Mouse (Mus musculus): Measurements from ENCODE around the gene Rap1gap. TPM values are rescaled to one million over a fixed set of nuclear protein-coding genes. Genes with fewer than 3 reads are reported as not detected.

The Rap1gap gene
- polyA plus RNA-seq, 1 experiment from 2014 or later = 4.2 TPM

DNA sequence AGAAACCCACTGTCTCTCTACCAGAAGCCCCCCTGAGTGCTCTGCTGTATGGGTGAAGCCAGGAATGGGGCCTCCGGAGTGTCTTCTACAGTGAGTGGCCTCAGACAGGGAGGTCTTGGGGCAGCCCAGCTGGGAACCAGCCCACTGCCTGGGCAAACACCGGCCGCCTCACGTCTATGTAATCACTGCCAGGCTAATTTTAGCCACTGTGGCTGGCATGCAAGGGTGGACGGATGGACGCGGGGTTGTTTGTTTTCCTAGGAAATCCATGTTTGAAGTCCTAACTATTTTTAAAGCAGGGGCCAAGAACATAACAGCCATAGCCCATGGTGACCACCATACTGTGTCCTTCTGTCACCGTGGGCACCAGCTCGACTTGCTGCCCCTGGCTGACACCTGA is 85.6 kb downstream of the Rap1gap start:
- Histone ChIP-seq H3K36me3 (no peaks in the 10 kb centered on the region), H3K27ac (no peak overlapping the region; the same call in 1 of the 2 replicates), H3K4me3 (no peak overlapping the region), H3K4me1 (peaks cover 25% of the 10 kb centered on the region), H3K9me3 (replicated peaks) (no peaks in the 10 kb centered on the region), H3K27me3 (ENCODE audit: low read depth, poor library complexity, severe bottlenecking) (no peaks in the 10 kb centered on the region)
- WGBS = 91% methylated on average over 9 of the region's 9 CpGs
- no peak for DNase-seq (ENCODE audit: low spot score)

- WGBS = 80% methylated on average over 8 of the region's 8 CpGs
- H3K4me1 ChIP-seq = peaks cover 25% of the 10 kb centered on the region
- no peak overlapping the region for H3K4me3 ChIP-seq
- H3K36me3 ChIP-seq = no peaks in the 10 kb centered on the region
- no peak for DNase-seq (ENCODE audit: low spot score)
- peak overlapping the region; percentile 37; the same call in 1 of the 2 replicates for H3K27ac ChIP-seq
- H3K27me3 ChIP-seq (ENCODE audit: low read depth, poor library complexity, severe bottlenecking) = no peaks in the 10 kb centered on the region
- H3K9me3 ChIP-seq (replicated peaks) = no peaks in the 10 kb centered on the region
Observed at GRCm38 (mm10) chr4:137751310-137751709, 86.8 kb downstream of the Rap1gap start.

DNA sequence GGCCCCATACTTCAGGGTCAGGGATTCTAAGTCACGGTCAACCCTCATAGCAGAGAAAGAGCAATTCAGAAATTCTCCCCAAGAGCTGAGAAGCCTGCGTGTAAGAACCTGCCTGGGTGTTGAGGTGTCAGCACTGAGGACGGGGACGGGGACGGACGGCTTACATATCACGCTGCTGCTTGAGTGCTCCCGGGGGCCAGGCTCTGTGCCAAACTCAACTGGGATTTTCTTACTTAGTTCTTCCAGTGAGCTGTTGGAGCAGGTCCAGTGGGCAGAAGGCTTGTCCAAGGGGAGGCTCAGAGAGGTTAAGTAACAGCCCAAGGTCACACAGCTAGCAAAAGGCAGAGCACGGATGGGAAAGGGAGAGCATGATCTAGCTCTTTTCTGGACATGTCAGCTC is 87.2 kb downstream of the Rap1gap start:
- Histone ChIP-seq H3K27me3 (ENCODE audit: low read depth, poor library complexity, severe bottlenecking) (no peaks in the 10 kb centered on the region), H3K9me3 (replicated peaks) (no peaks in the 10 kb centered on the region), H3K4me1 (peaks cover 25% of the 10 kb centered on the region), H3K27ac (peak overlapping the region; percentile 47; the same call in 1 of the 2 replicates), H3K4me3 (no peak overlapping the region), H3K36me3 (no peaks in the 10 kb centered on the region)
- 80% methylated on average over 9 of the region's 9 CpGs for WGBS
- no peak for DNase-seq (ENCODE audit: low spot score)

GRCm38 (mm10) chr4:137752471-137752870 is 87.9 kb downstream of the Rap1gap start:
- no peaks in the 10 kb centered on the region for H3K9me3 ChIP-seq (replicated peaks)
- no peak overlapping the region for H3K4me3 ChIP-seq
- no peaks in the 10 kb centered on the region for H3K36me3 ChIP-seq
- DNase-seq (ENCODE audit: low spot score) = no peak
- H3K4me1 ChIP-seq = peaks cover 25% of the 10 kb centered on the region
- peak overlapping the region; percentile 47; the same call in 1 of the 2 replicates for H3K27ac ChIP-seq
- 85% methylated on average over 15 of the region's 15 CpGs for WGBS
- no peaks in the 10 kb centered on the region for H3K27me3 ChIP-seq (ENCODE audit: low read depth, poor library complexity, severe bottlenecking)

DNA sequence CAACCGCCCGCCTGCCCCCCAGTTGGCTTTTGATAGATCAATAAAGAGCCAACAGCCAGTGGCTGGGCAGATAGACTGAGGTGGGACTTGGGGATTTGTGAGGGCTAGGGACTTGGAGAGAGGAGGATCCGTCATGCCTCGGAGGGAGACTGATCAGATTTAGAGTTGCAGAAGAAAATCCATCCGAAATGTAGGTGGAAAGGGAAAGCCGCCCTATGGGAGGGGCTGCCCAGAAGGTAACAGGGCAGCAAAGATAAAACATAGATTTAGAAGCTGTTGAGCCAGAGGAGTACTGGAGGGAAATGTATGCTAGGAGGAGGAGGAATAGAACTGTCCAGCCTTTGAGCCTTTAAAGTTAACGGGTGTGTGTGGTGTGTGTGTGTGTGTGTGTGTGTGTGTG is 88.7 kb downstream of the Rap1gap start:
- Histone ChIP-seq H3K36me3 (no peaks in the 10 kb centered on the region), H3K4me3 (no peak overlapping the region), H3K27ac (no peak overlapping the region), H3K9me3 (replicated peaks) (no peaks in the 10 kb centered on the region), H3K4me1 (peaks cover 25% of the 10 kb centered on the region), H3K27me3 (ENCODE audit: low read depth, poor library complexity, severe bottlenecking) (no peaks in the 10 kb centered on the region)
- WGBS = 89% methylated on average over 7 of the region's 7 CpGs
- no peak for DNase-seq (ENCODE audit: low spot score)

GRCm38 (mm10) chr4:137754446-137754845 is 89.9 kb downstream of the Rap1gap start:
- H3K9me3 ChIP-seq (replicated peaks) = no peaks in the 10 kb centered on the region
- no peak for DNase-seq (ENCODE audit: low spot score)
- peaks cover 21% of the 10 kb centered on the region for H3K4me1 ChIP-seq
- H3K27me3 ChIP-seq (ENCODE audit: low read depth, poor library complexity, severe bottlenecking) = no peaks in the 10 kb centered on the region
- H3K36me3 ChIP-seq = no peaks in the 10 kb centered on the region
- no peak overlapping the region for H3K27ac ChIP-seq
- no peak overlapping the region for H3K4me3 ChIP-seq
- WGBS = 84% methylated on average over 2 of the region's 2 CpGs

DNA sequence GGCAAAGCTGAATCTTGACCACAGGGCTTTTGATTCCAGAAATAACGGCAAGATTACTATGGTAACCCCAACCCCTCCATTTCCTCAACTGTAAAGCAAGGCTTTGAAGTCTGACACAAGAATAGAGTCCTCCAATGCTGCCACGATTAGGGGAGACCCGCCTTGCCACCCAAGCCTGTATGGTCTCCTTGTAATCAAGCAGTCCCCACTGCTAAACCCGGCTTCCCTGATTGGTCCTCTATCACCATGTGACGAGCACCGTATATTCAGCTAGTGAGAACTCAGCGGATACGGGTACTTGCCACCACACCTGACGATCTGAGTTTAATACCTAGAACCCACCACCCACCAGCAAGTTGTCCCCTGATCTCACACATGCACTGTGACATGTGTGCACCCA is 98.4 kb downstream of the Rap1gap start:
- Histone ChIP-seq H3K4me1 (peaks cover 27% of the 10 kb centered on the region), H3K9me3 (replicated peaks) (no peaks in the 10 kb centered on the region), H3K27ac (no peak overlapping the region)

GRCm38 (mm10) chr4:137763920-137764495 is 99.5 kb downstream of the Rap1gap start:
- no peak for DNase-seq (ENCODE audit: low spot score)
- Histone ChIP-seq H3K9me3 (replicated peaks) (no peaks in the 10 kb centered on the region), H3K27me3 (ENCODE audit: low read depth, poor library complexity, severe bottlenecking) (0 out of 2 replicates have a peak, but pooled peaks cover 4% of the 10 kb centered on the region), H3K4me3 (no peak overlapping the region), H3K27ac (no peak overlapping the region), H3K4me1 (peaks cover 37% of the 10 kb centered on the region), H3K36me3 (no peaks in the 10 kb centered on the region)
- WGBS = 63% methylated on average over 8 of the region's 8 CpGs

More for the DNA sequence above, 98.4 kb downstream of the Rap1gap start:
- Histone ChIP-seq H3K36me3 (no peaks in the 10 kb centered on the region), H3K4me3 (no peak overlapping the region), H3K27me3 (ENCODE audit: low read depth, poor library complexity, severe bottlenecking) (no peaks in the 10 kb centered on the region)
- no peak for DNase-seq (ENCODE audit: low spot score)
- WGBS = 85% methylated on average over 9 of the region's 9 CpGs

- Histone ChIP-seq H3K36me3 (no peaks in the 10 kb centered on the region), H3K9me3 (replicated peaks) (no peaks in the 10 kb centered on the region), H3K27me3 (ENCODE audit: low read depth, poor library complexity, severe bottlenecking) (0 out of 2 replicates have a peak, but pooled peaks cover 4% of the 10 kb centered on the region), H3K4me3 (no peak overlapping the region), H3K4me1 (peaks cover 37% of the 10 kb centered on the region), H3K27ac (no peak overlapping the region)
- 77% methylated on average over 3 of the region's 3 CpGs for WGBS
- no peak for DNase-seq (ENCODE audit: low spot score)
Observed at GRCm38 (mm10) chr4:137764621-137765020, 100.1 kb downstream of the Rap1gap start.

DNA sequence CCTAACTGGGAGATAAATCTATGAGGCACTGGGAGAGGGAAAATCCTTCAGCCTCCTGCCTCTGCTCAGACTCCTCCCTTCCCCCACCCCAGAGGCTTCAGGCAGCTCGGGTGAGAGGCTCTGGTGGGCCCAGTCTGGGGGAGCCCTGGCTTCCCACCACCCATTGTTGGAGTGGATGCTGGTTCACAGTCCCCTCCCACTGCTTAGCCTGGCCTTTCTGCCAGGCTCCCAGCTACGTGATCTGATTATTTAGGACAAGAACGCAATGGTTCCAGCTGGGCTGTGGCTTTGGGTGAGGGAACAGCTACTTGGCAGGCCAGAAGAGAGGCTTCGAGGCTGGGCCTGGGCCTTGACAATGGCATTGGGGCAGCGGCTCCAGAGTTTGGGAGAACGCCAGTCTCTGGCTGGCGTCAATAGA is 101.0 kb downstream of the Rap1gap start:
- DNase-seq (ENCODE audit: low spot score) = no peak
- peaks cover 40% of the 10 kb centered on the region for H3K4me1 ChIP-seq
- H3K36me3 ChIP-seq = no peaks in the 10 kb centered on the region
- no peaks in the 10 kb centered on the region for H3K9me3 ChIP-seq (replicated peaks)
- H3K27ac ChIP-seq = peak overlapping the region; percentile 32; the same call in 1 of the 2 replicates
- H3K4me3 ChIP-seq = no peak overlapping the region
- 59% methylated on average over 7 of the region's 7 CpGs for WGBS
- H3K27me3 ChIP-seq (ENCODE audit: low read depth, poor library complexity, severe bottlenecking) = 0 out of 2 replicates have a peak, but pooled peaks cover 4% of the 10 kb centered on the region

DNA sequence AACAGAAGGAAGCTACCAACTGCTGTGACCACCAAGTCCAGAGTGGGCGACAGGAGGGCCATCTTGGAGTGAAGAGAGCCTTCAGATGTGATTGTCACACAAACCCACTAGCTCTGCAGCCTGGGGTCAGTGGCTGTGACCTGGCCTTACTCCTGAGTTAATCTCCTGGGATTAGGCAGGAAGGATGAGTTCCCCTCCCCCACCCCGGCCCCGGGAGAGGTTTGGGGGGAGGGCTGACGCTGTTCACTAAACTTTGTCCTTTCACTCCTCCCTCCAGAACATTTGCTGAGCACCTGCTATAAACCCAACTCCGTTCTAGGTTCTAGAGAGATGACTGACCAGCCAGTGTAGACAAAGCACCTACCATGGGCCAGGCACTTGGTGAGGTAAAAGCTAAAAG is 101.8 kb downstream of the Rap1gap start:
- 31% methylated on average over 5 of the region's 5 CpGs for WGBS

DNA sequence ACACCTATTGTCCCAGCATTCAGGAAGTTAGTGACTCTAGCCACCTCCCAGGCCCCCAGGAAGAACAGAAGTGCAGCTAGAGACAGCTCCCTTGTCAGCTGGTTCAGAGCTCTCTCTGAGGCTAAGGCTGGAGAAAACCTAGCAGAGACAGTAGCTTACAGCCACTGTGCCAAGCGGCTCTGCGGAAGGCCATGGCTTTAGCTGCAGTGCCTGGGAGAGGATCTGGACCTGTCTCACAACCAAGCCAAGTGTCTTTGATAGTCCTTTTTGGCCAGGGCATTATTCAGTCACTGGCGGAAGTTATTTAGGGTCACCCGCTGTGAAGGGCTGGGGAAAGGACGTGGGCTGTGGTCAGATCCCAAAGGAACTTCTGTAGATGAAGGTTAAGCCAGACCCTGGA is 103.9 kb downstream of the Rap1gap start:
- 76% methylated on average over 5 of the region's 5 CpGs for WGBS
- 0 out of 2 replicates have a peak, but pooled peaks cover 4% of the 10 kb centered on the region for H3K27me3 ChIP-seq (ENCODE audit: low read depth, poor library complexity, severe bottlenecking)
- H3K4me3 ChIP-seq = no peak overlapping the region
- no peaks in the 10 kb centered on the region for H3K9me3 ChIP-seq (replicated peaks)
- no peak overlapping the region for H3K27ac ChIP-seq
- no peak for DNase-seq (ENCODE audit: low spot score)
- H3K4me1 ChIP-seq = peaks cover 62% of the 10 kb centered on the region
- no peaks in the 10 kb centered on the region for H3K36me3 ChIP-seq

More for the DNA sequence above, 101.8 kb downstream of the Rap1gap start:
- peak overlapping the region; percentile 26; the same call in 1 of the 2 replicates for H3K27ac ChIP-seq
- peaks cover 45% of the 10 kb centered on the region for H3K4me1 ChIP-seq
- 0 out of 2 replicates have a peak, but pooled peaks cover 4% of the 10 kb centered on the region for H3K27me3 ChIP-seq (ENCODE audit: low read depth, poor library complexity, severe bottlenecking)
- no peaks in the 10 kb centered on the region for H3K9me3 ChIP-seq (replicated peaks)
- no peak for DNase-seq (ENCODE audit: low spot score)
- H3K36me3 ChIP-seq = no peaks in the 10 kb centered on the region
- H3K4me3 ChIP-seq = no peak overlapping the region

GRCm38 (mm10) chr4:137768831-137769230 is 104.3 kb downstream of the Rap1gap start:
- Histone ChIP-seq H3K27me3 (ENCODE audit: low read depth, poor library complexity, severe bottlenecking) (0 out of 2 replicates have a peak, but pooled peaks cover 4% of the 10 kb centered on the region), H3K4me3 (no peak overlapping the region), H3K4me1 (peaks cover 66% of the 10 kb centered on the region), H3K9me3 (replicated peaks) (no peaks in the 10 kb centered on the region), H3K27ac (no peak overlapping the region), H3K36me3 (no peaks in the 10 kb centered on the region)
- no peak for DNase-seq (ENCODE audit: low spot score)
- WGBS = 76% methylated on average over 6 of the region's 6 CpGs
